ENCODE assay signal across 8 mouse cellular contexts in the genomic region with DNA sequence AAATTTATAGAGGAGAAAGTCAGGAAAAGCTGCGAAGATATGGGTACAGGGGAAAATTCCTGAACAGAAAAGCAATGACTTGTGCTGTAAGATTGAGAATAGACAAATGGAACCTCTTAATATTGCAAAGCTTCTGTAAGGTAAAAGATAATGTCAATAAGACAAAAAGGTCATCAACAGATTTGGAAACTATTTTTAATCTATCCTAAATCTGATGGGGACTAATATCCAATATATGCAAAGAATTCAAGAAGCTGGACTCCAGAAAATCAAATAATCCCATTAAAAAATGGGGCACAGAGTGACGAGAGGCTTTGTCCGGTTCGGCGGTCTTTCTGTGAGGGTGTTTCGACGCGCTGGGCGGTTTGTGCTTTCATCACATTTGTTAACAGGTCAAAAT. TPM values are rescaled to one million over a fixed set of nuclear protein-coding genes. Genes with fewer than 3 reads are reported as not detected.
DNase-seq lines count a peak whose midpoint lies in the region; ATAC-seq and TF ChIP-seq lines count a peak whose summit lies in the region.
"Not testable (repeated sequence)": the region's sequence is repeated elsewhere in the genome, so short reads cannot be mapped to it uniquely, and the experiment has no call there.

A gene (plus strand): TSS at position 301 of the 400 bp plus-strand sequence.

- not testable (repeated sequence) for H3K4me2 ChIP-seq in heart, embryonic 11.5 days; hindbrain, embryonic 16.5 days (ENCODE audit: low read length); limb, embryonic 13.5 days (replicated peaks); midbrain, embryonic 13.5 days (replicated peaks); stomach, embryonic 15.5 days

- not testable (repeated sequence) for H3K9me3 ChIP-seq in heart, embryonic 11.5 days (replicated peaks; ENCODE audit: control insufficient read depth, low read length); hindbrain, embryonic 16.5 days (ENCODE audit: control insufficient read depth, low read length); limb, embryonic 13.5 days; midbrain, embryonic 13.5 days; stomach, embryonic 15.5 days

- H3K9ac ChIP-seq in heart, embryonic 11.5 days (ENCODE audit: low read depth, low read length); hindbrain, embryonic 16.5 days (ENCODE audit: low read depth, low read length); limb, embryonic 13.5 days; midbrain, embryonic 13.5 days (replicated peaks); stomach, embryonic 15.5 days: not testable (repeated sequence)

- not testable (repeated sequence) for H3K27me3 ChIP-seq in heart, embryonic 11.5 days (ENCODE audit: control insufficient read depth, insufficient read depth, low read length); hindbrain, embryonic 16.5 days (replicated peaks; ENCODE audit: control insufficient read depth, insufficient read depth, low read length); limb, embryonic 13.5 days; midbrain, embryonic 13.5 days; stomach, embryonic 15.5 days (replicated peaks)

- not testable (repeated sequence) for H3K4me1 ChIP-seq in embryonic fibroblast, embryonic 13.5 days (ENCODE audit: control insufficient read depth, insufficient read depth, low read length); heart, embryonic 11.5 days (ENCODE audit: control insufficient read depth, insufficient read depth, low read length); hindbrain, embryonic 16.5 days (ENCODE audit: control insufficient read depth, insufficient read depth, low read depth, low read length); limb, embryonic 13.5 days; midbrain, embryonic 13.5 days (replicated peaks); stomach, embryonic 15.5 days

- TF ChIP-seq CTCF in embryonic fibroblast, embryonic 13.5 days (IDR thresholded peaks at IDR 0.05; ENCODE audit: borderline replicate concordance, insufficient read depth, low read length) = not testable (repeated sequence)

- 85% methylated on average over 9 of the region's 9 CpGs for WGBS in heart, embryonic 11.5 days (ENCODE audit: insufficient replicate concordance)
- 94% methylated on average over 9 of the region's 9 CpGs for WGBS in hindbrain, embryonic 16.5 days
- WGBS in limb, embryonic 13.5 days = 94% methylated on average over 9 of the region's 9 CpGs
- 93% methylated on average over 9 of the region's 9 CpGs for WGBS in midbrain, embryonic 13.5 days
- WGBS in stomach, embryonic 15.5 days = 93% methylated on average over 9 of the region's 9 CpGs

- DNase-seq in adrenal gland, adult 8-10 months; layer of hippocampus, postnatal 25 days (ENCODE audit: extremely low spot score in 1 of 2, low spot score in 1 of 2): not testable (repeated sequence)

- not testable (repeated sequence) for H3K27ac ChIP-seq in embryonic fibroblast, embryonic 13.5 days (ENCODE audit: insufficient read depth, low read length); heart, embryonic 11.5 days (ENCODE audit: low read depth, low read length); hindbrain, embryonic 16.5 days (ENCODE audit: low read depth, low read length); limb, embryonic 13.5 days; midbrain, embryonic 13.5 days; stomach, embryonic 15.5 days

- ATAC-seq in heart, embryonic 11.5 days (replicated peaks; ENCODE audit: insufficient number of reproducible peaks, low FRiP score, low TSS enrichment); hindbrain, embryonic 16.5 days; limb, embryonic 13.5 days (ENCODE audit: low FRiP score, low read depth); midbrain, embryonic 13.5 days; stomach, embryonic 15.5 days (ENCODE audit: insufficient read depth, low FRiP score, low read depth): not testable (repeated sequence)

- H3K4me3 ChIP-seq in embryonic fibroblast, embryonic 13.5 days (ENCODE audit: insufficient read depth, low read length); heart, embryonic 11.5 days (ENCODE audit: low read depth, low read length); hindbrain, embryonic 16.5 days (ENCODE audit: low read length); limb, embryonic 13.5 days; midbrain, embryonic 13.5 days (replicated peaks); stomach, embryonic 15.5 days (replicated peaks): not testable (repeated sequence)

- H3K36me3 ChIP-seq in heart, embryonic 11.5 days (ENCODE audit: control insufficient read depth, insufficient read depth, low read length); hindbrain, embryonic 16.5 days (ENCODE audit: control insufficient read depth, insufficient read depth, low read length); limb, embryonic 13.5 days; midbrain, embryonic 13.5 days; stomach, embryonic 15.5 days: not testable (repeated sequence)

- not testable (repeated sequence) for TF ChIP-seq POLR2A in embryonic fibroblast, embryonic 13.5 days (IDR thresholded peaks at IDR 0.05; ENCODE audit: low read depth, low read length)

RNA-seq across cellular contexts. Expression of the gene that starts here (rescaled TPM):
- total RNA-seq in adrenal gland, adult 8-10 months (2022) = 10 to 100 TPM in 3 of 4 experiments, 1 to 10 TPM in 1; 5.5 to 80.3 (median 34.7) TPM
- 992 and 999 TPM in 2 replicates for polyA plus RNA-seq in embryonic fibroblast, embryonic 13.5 days (2011; ENCODE audit: insufficient read length, low read depth, missing spikeins)
- 10.8 and 13.1 TPM in 2 replicates for polyA plus RNA-seq in heart, embryonic 11.5 days (2014; fragmentation: Nextera tagmentation; extraction: Ambion mirVana)
- polyA plus RNA-seq in hindbrain, embryonic 16.5 days (2015; fragmentation: Nextera tagmentation; extraction: Ambion mirVana) = 16.7 and 20.3 TPM in 2 replicates
- 10 to 100 TPM; 11.4 to 16.9 TPM for total RNA-seq in layer of hippocampus, postnatal 25 days (2021)
- polyA plus RNA-seq in limb, embryonic 13.5 days (2015; fragmentation: Nextera tagmentation; extraction: Ambion mirVana) = 14.3 and 17.6 TPM in 2 replicates
- 22.8 and 25.7 TPM in 2 replicates for polyA plus RNA-seq in midbrain, embryonic 13.5 days (2015; fragmentation: Nextera tagmentation; extraction: Ambion mirVana)
- polyA plus RNA-seq in stomach, embryonic 15.5 days (2015; fragmentation: Nextera tagmentation; extraction: Ambion mirVana) = 13.5 and 21.5 TPM in 2 replicates

Comparison
In these comparisons a context has a peak if more than half of its experiments do, and no peak if none do; other contexts are left out.
1. RNA of the gene that starts here (polyA plus RNA-seq): 992 to 999 TPM in embryonic fibroblast, embryonic 13.5 days; 22.8 to 25.7 TPM in midbrain, embryonic 13.5 days, 13.5 to 21.5 TPM in stomach, embryonic 15.5 days, 14.3 to 17.6 TPM in limb, embryonic 13.5 days, 16.7 to 20.3 TPM in hindbrain, embryonic 16.5 days and 10.8 to 13.1 TPM in heart, embryonic 11.5 days; every median in the first group is over 10 times any median in the second.